Mouse (Mus musculus): ENCODE measurements around the gene Arel1.

- TF ChIP-seq CTCF (IDR thresholded peaks at IDR 0.05; ENCODE audit: insufficient read depth, low read length) (no peak), POLR2A (IDR thresholded peaks at IDR 0.05; ENCODE audit: borderline replicate concordance, extremely low read depth, low read depth, low read length) (no peak)
These were observed 59.1 kb downstream of the Arel1 start for GRCm38 (mm10) chr12:84911640-84912039.
